Mouse (Mus musculus) heart, adult 2 months (tissue): ENCODE data around the gene Bzw1. TPM values are rescaled to one million over a fixed set of nuclear protein-coding genes. Genes with fewer than 3 reads are reported as not detected.

Source experiments
- DNase-seq, 2 experiments: peaks; one replicate each; pipeline ENCODE4 v3.0.0; 2021
- H3K27ac ChIP-seq: fragments of 200-600 bp; 2 replicates; pipeline ENCODE4 v1.8.1; 2022
- H3K27me3 ChIP-seq: fragments of 200-500 bp; 2 replicates; pipeline ENCODE4 v1.6.1; 2012; ENCODE audit warnings: mild to moderate bottlenecking, low read length, inconsistent platforms, mixed read lengths; ENCODE audit not compliant: control insufficient read depth, insufficient read depth
- H3K36me3 ChIP-seq: fragments of 200-500 bp; 2 replicates; pipeline ENCODE4 v1.6.1; 2012; ENCODE audit warnings: low read length, inconsistent platforms; ENCODE audit not compliant: control insufficient read depth, insufficient read depth
- H3K4me1 ChIP-seq: fragments of 200-500 bp; 2 replicates; pipeline ENCODE4 v1.6.1; 2011; ENCODE audit warnings: low read length; ENCODE audit not compliant: control insufficient read depth, insufficient read depth
- H3K4me3 ChIP-seq: fragments of 200-600 bp; 2 replicates; pipeline ENCODE4 v1.8.1; 2022
- H3K79me2 ChIP-seq: fragments of 200-500 bp; replicated peaks from 2 replicates; pipeline ENCODE4 v1.6.1; 2012; ENCODE audit warnings: mild to moderate bottlenecking, inconsistent platforms, low read length, moderate library complexity, mixed read lengths; ENCODE audit not compliant: control insufficient read depth, insufficient read depth
- H3K9ac ChIP-seq: fragments of 200-500 bp; 2 replicates; pipeline ENCODE4 v1.6.1; 2012; ENCODE audit warnings: low read depth, mild to moderate bottlenecking, control low read depth, inconsistent platforms, low read length, mixed read lengths
- CTCF ChIP-seq: fragments of 200-600 bp; IDR thresholded peaks from 2 replicates; pipeline ENCODE4 v1.8.1; 2022; ENCODE audit warnings: antibody characterized with exemption, mild to moderate bottlenecking, moderate library complexity
- EP300 ChIP-seq: fragments of 200-500 bp; IDR thresholded peaks from 2 replicates; pipeline ENCODE4 v1.6.1; 2011; ENCODE audit warnings: low read depth, low read length, control low read depth; ENCODE audit not compliant: insufficient read depth
- POLR2A ChIP-seq: fragments of 200-500 bp; IDR thresholded peaks from 2 replicates; pipeline ENCODE4 v1.6.1; 2011; ENCODE audit warnings: mild to moderate bottlenecking, low read depth, low read length, control low read depth; ENCODE audit not compliant: insufficient read depth
- WGBS: fragments of 180-500 bp; shearing (Covaris S2); methylation state at CpG from one replicate; pipeline ENCODE4 v1.1.7; 2018; 5-methylcytosine and 5-hydroxymethylcytosine counted together
- intact Hi-C: fragments of 180-260 bp; cut with DNase I; formaldehyde crosslinking; loops from one replicate; pipeline ENCODE4 v1.15.1; 2025
- polyA plus RNA-seq: library from polyadenylated mRNA; depleted of rRNA; stranded (reverse); fragments of >200 nt; gene quantifications from 2 replicates; pipeline ENCODE4 v1.2.3, GENCODE M21; 2012
- total RNA-seq, 2 experiments: library from RNA; stranded (reverse); gene quantifications; 2 replicates each; pipeline ENCODE4 v1.2.3; 2021

The Bzw1 gene
- total and polyA plus RNA-seq, 3 experiments: 14.5 to 70.7 (median 62.6) TPM

GRCm38 (mm10) chr1:58358958-58359901 lies 33.5 kb upstream of the Bzw1 start:
- intact Hi-C loops: no loop called here

GRCm38 (mm10) chr1:58362296-58362695 lies 30.4 kb upstream of the Bzw1 start:
- 38% methylated on average over 4 of the region's 4 CpGs for WGBS
- TF ChIP-seq CTCF: no peak
- TF ChIP-seq POLR2A: no peak
- no peak for TF ChIP-seq EP300
- no peaks in the 10 kb centered on the region for H3K27me3 ChIP-seq
- H3K36me3 ChIP-seq: no peaks in the 10 kb centered on the region
- no peak overlapping the region for H3K4me3 ChIP-seq
- H3K4me1 ChIP-seq: 0 out of 2 replicates have a peak, but pooled peaks cover 1% of the 10 kb centered on the region
- no peak for DNase-seq
- intact Hi-C loops: no loop called here
- no peak overlapping the region for H3K27ac ChIP-seq
- H3K79me2 ChIP-seq: no peaks in the 10 kb centered on the region
- no peak overlapping the region for H3K9ac ChIP-seq

More at GRCm38 (mm10) chr1:58358958-58359901, 33.5 kb upstream of the Bzw1 start:
- peak; percentile 42 to 62 for DNase-seq
- Histone ChIP-seq H3K27me3 (no peaks in the 10 kb centered on the region), H3K36me3 (no peaks in the 10 kb centered on the region), H3K4me1 (no peaks in the 10 kb centered on the region), H3K4me3 (no peak overlapping the region), H3K9ac (no peak overlapping the region), H3K27ac (no peak overlapping the region; the same call in 1 of the 2 replicates), H3K79me2 (no peaks in the 10 kb centered on the region)
- no peak for TF ChIP-seq CTCF
- TF ChIP-seq EP300: no peak
- no peak for TF ChIP-seq POLR2A
- WGBS: 61% methylated on average over 19 of the region's 19 CpGs

GRCm38 (mm10) chr1:58364551-58364950 lies 28.1 kb upstream of the Bzw1 start:
- Histone ChIP-seq H3K36me3 (no peaks in the 10 kb centered on the region), H3K9ac (no peak overlapping the region), H3K4me3 (no peak overlapping the region), H3K27ac (no peak overlapping the region), H3K4me1 (0 out of 2 replicates have a peak, but pooled peaks cover 1% of the 10 kb centered on the region), H3K27me3 (no peaks in the 10 kb centered on the region), H3K79me2 (no peaks in the 10 kb centered on the region)
- WGBS: 93% methylated on average over 12 of the region's 12 CpGs
- DNase-seq: no peak
- TF ChIP-seq EP300: no peak
- TF ChIP-seq CTCF: no peak
- no peak for TF ChIP-seq POLR2A
- intact Hi-C loops: no loop called here

- intact Hi-C loops: no loop called here
- Histone ChIP-seq H3K9ac (no peak overlapping the region), H3K4me3 (no peak overlapping the region), H3K27ac (no peak overlapping the region), H3K4me1 (0 out of 2 replicates have a peak, but pooled peaks cover 1% of the 10 kb centered on the region), H3K79me2 (no peaks in the 10 kb centered on the region), H3K36me3 (no peaks in the 10 kb centered on the region), H3K27me3 (no peaks in the 10 kb centered on the region)
- no peak for DNase-seq
- WGBS: 96% methylated on average over 3 of the region's 3 CpGs
- no peak for TF ChIP-seq POLR2A
- no peak for TF ChIP-seq EP300
- TF ChIP-seq CTCF: no peak
Measured at GRCm38 (mm10) chr1:58365829-58366228, 26.9 kb upstream of the Bzw1 start.

- Histone ChIP-seq H3K4me3 (no peak overlapping the region), H3K9ac (no peak overlapping the region), H3K4me1 (0 out of 2 replicates have a peak, but pooled peaks cover 1% of the 10 kb centered on the region), H3K36me3 (no peaks in the 10 kb centered on the region), H3K27me3 (no peaks in the 10 kb centered on the region), H3K79me2 (no peaks in the 10 kb centered on the region), H3K27ac (no peak overlapping the region)
- intact Hi-C loops: no loop called here
- DNase-seq: no peak
- TF ChIP-seq EP300: no peak
- no peak for TF ChIP-seq CTCF
- TF ChIP-seq POLR2A: no peak
- whole genome bisulfite sequencing: 58% methylated on average over 12 of the region's 12 CpGs
Measured at GRCm38 (mm10) chr1:58366737-58367471, 25.8 kb upstream of the Bzw1 start.
